Comparison of ENCODE assay signal across 8 mouse cellular contexts in the genomic region with DNA sequence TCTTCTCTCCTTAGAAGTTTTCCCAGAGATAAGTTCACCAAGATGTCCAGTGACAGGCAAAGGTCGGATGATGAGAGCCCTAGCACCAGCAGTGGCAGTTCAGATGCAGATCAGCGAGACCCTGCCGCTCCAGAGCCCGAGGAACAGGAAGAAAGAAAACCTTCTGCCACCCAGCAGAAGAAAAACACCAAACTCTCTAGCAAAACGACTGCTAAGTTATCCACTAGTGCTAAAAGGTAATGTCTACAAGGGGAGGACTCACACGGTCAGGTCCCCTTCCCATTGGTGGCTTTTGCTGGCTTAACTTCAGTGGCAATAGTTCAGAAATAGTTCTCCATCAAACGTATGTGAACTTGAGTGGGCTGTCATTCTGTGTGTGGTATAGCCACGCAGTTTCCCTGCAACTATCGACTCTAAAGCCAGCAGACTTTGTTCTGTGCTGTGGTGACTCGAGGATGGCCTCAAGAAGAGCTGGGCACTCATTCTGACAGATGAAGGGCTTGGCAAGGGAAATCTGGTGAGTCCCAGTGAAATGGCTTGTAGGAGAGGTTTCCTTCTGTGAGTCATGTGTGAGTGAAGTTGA. TPM values are rescaled to one million over a fixed set of nuclear protein-coding genes. Genes with fewer than 3 reads are reported as not detected.
A peak's percentile ranks its signal among the peaks of the same experiment; 100 is the strongest.
DNase-seq lines count a peak whose midpoint lies in the region; ATAC-seq and TF ChIP-seq lines count a peak whose summit lies in the region.

No protein-coding gene starts in this region.

- peak overlapping the region; percentile 97 for H3K9ac ChIP-seq in MEL (ENCODE audit: control insufficient read depth, low read depth, low read length, poor library complexity, severe bottlenecking)
- H3K9ac ChIP-seq in embryonic facial prominence, embryonic 13.5 days = peak overlapping the region; percentile 96
- peak overlapping the region; percentile 96 for H3K9ac ChIP-seq in hindbrain, embryonic 15.5 days
- peak overlapping the region; percentile 99 for H3K9ac ChIP-seq in midbrain, embryonic 11.5 days (ENCODE audit: low read length)

- no peak for DNase-seq in heart, embryonic 10.5 days (ENCODE audit: low spot score)
- no peak for DNase-seq in heart, adult 8-10 months (ENCODE audit: low spot score)
- peak; percentile 53 for DNase-seq in MEL (ENCODE audit: low read depth, low spot score)
- DNase-seq in midbrain, embryonic 11.5 days (ENCODE audit: low spot score, missing footprints) = peak; percentile 93
- DNase-seq in thymus, postnatal 10 days (ENCODE audit: low spot score in 2 of 2) = peak; percentile 21 to 22
- DNase-seq in frontal cortex, adult 2 months (ENCODE audit: extremely low spot score in 1 of 2, low spot score in 1 of 2) = no peak

- H3K27ac ChIP-seq in heart, embryonic 10.5 days = peak overlapping the region; percentile 100; the same call in 1 of the 2 replicates
- peak overlapping the region; percentile 26 for H3K27ac ChIP-seq in MEL (ENCODE audit: control insufficient read depth, low read depth, low read length)
- peak overlapping the region; percentile 0; the same call in 1 of the 2 replicates for H3K27ac ChIP-seq in embryonic facial prominence, embryonic 13.5 days
- H3K27ac ChIP-seq in hindbrain, embryonic 15.5 days (replicated peaks) = peak overlapping the region; percentile 98
- H3K27ac ChIP-seq in midbrain, embryonic 11.5 days (ENCODE audit: low read depth, low read length) = peak overlapping the region; percentile 10; the same call in 1 of the 2 replicates

- no peak for TF ChIP-seq RAD21 in MEL (IDR thresholded peaks at IDR 0.05; ENCODE audit: low read depth, low read length)

- no peak for TF ChIP-seq CTCF in MEL (IDR thresholded peaks at IDR 0.05 in 2 of 3, conservative IDR thresholded peaks at IDR 0.05 in 1 of 3; ENCODE audit: control insufficient read depth in 1 of 3, insufficient read depth in 1 of 3, low read depth in 2 of 3, low read length in 3 of 3, poor library complexity in 1 of 3, severe bottlenecking in 1 of 3)

- H3K79me2 ChIP-seq in MEL (ENCODE audit: control insufficient read depth, insufficient read depth, low read length, poor library complexity) = peaks cover 49% of the 10 kb centered on the region

- H3K27me3 ChIP-seq in heart, embryonic 10.5 days (ENCODE audit: insufficient read depth, poor library complexity, severe bottlenecking) = no peaks in the 10 kb centered on the region
- H3K27me3 ChIP-seq in MEL (ENCODE audit: control insufficient read depth in 1 of 2, insufficient read depth in 2 of 2, low read length in 2 of 2) = no peaks in the 10 kb centered on the region
- no peaks in the 10 kb centered on the region for H3K27me3 ChIP-seq in embryonic facial prominence, embryonic 13.5 days
- H3K27me3 ChIP-seq in hindbrain, embryonic 15.5 days = no peaks in the 10 kb centered on the region
- no peaks in the 10 kb centered on the region for H3K27me3 ChIP-seq in midbrain, embryonic 11.5 days (ENCODE audit: control insufficient read depth, insufficient read depth, low read length)

- H3K4me1 ChIP-seq in heart, embryonic 10.5 days = peaks cover 46% of the 10 kb centered on the region
- peaks cover 8 to 22% of the 10 kb centered on the region in 2 experiments for H3K4me1 ChIP-seq in MEL (ENCODE audit: control insufficient read depth in 1 of 2, insufficient read depth in 2 of 2, low read length in 2 of 2)
- peaks cover 33% of the 10 kb centered on the region for H3K4me1 ChIP-seq in embryonic facial prominence, embryonic 13.5 days
- peaks cover 43% of the 10 kb centered on the region for H3K4me1 ChIP-seq in hindbrain, embryonic 15.5 days (replicated peaks)
- H3K4me1 ChIP-seq in midbrain, embryonic 11.5 days (ENCODE audit: control insufficient read depth, insufficient read depth, low read length) = peaks cover 21% of the 10 kb centered on the region

- peak overlapping the region; percentile 67 for H3K4me2 ChIP-seq in embryonic facial prominence, embryonic 13.5 days
- peak overlapping the region; percentile 79 for H3K4me2 ChIP-seq in hindbrain, embryonic 15.5 days
- peak overlapping the region; percentile 63 for H3K4me2 ChIP-seq in midbrain, embryonic 11.5 days

- TF ChIP-seq EP300 in MEL (IDR thresholded peaks at IDR 0.05; ENCODE audit: low read depth in 1 of 2, low read length in 2 of 2) = no peak; a peak in 1 of 4 replicates

- H3K9me3 ChIP-seq in heart, embryonic 10.5 days = no peaks in the 10 kb centered on the region
- H3K9me3 ChIP-seq in MEL (replicated peaks; ENCODE audit: insufficient read depth, low read length) = no peaks in the 10 kb centered on the region
- H3K9me3 ChIP-seq in embryonic facial prominence, embryonic 13.5 days = no peaks in the 10 kb centered on the region
- H3K9me3 ChIP-seq in hindbrain, embryonic 15.5 days = no peaks in the 10 kb centered on the region
- H3K9me3 ChIP-seq in midbrain, embryonic 11.5 days (ENCODE audit: control insufficient read depth, low read length) = no peaks in the 10 kb centered on the region

- no peak for TF ChIP-seq POLR2A in MEL (IDR thresholded peaks at IDR 0.05; ENCODE audit: control insufficient read depth in 1 of 2, insufficient read depth in 1 of 2, low read depth in 1 of 2, low read length in 2 of 2, poor library complexity in 1 of 2)

- 0 out of 2 replicates have a peak, but pooled peaks cover 4% of the 10 kb centered on the region for H3K36me3 ChIP-seq in heart, embryonic 10.5 days
- H3K36me3 ChIP-seq in MEL (ENCODE audit: control insufficient read depth in 1 of 2, insufficient read depth in 2 of 2, low read length in 2 of 2) = peaks cover 0 to 40% of the 10 kb centered on the region in 2 experiments
- no peaks in the 10 kb centered on the region for H3K36me3 ChIP-seq in embryonic facial prominence, embryonic 13.5 days
- H3K36me3 ChIP-seq in hindbrain, embryonic 15.5 days = no peaks in the 10 kb centered on the region
- H3K36me3 ChIP-seq in midbrain, embryonic 11.5 days (ENCODE audit: control insufficient read depth, insufficient read depth, low read length) = no peaks in the 10 kb centered on the region

- WGBS in heart, embryonic 10.5 days = 16% methylated on average over 10 of the region's 10 CpGs
- WGBS in embryonic facial prominence, embryonic 13.5 days = 9% methylated on average over 10 of the region's 10 CpGs
- 4% methylated on average over 10 of the region's 10 CpGs for WGBS in hindbrain, embryonic 15.5 days
- 16% methylated on average over 10 of the region's 10 CpGs for WGBS in midbrain, embryonic 11.5 days

- peak overlapping the region; percentile 87 for H3K4me3 ChIP-seq in heart, embryonic 10.5 days
- H3K4me3 ChIP-seq in MEL (ENCODE audit: control insufficient read depth in 1 of 2, insufficient read depth in 1 of 2, low read depth in 2 of 2, low read length in 2 of 2) = peak overlapping the region; percentile 83 to 98
- peak overlapping the region; percentile 69 for H3K4me3 ChIP-seq in embryonic facial prominence, embryonic 13.5 days
- H3K4me3 ChIP-seq in hindbrain, embryonic 15.5 days = peak overlapping the region; percentile 66
- peak overlapping the region; percentile 69 for H3K4me3 ChIP-seq in midbrain, embryonic 11.5 days (ENCODE audit: low read depth, low read length)

- no peak for ATAC-seq in embryonic facial prominence, embryonic 13.5 days (ENCODE audit: insufficient number of reproducible peaks, insufficient read depth, low FRiP score, low TSS enrichment, low read depth)
- no peak for ATAC-seq in hindbrain, embryonic 15.5 days (ENCODE audit: low FRiP score, low read depth)
- no peak for ATAC-seq in midbrain, embryonic 11.5 days (ENCODE audit: low FRiP score)

TF ChIP-seq in MEL, 35 proteins besides CTCF, POLR2A, EP300 and RAD21:
- 0 out of 2 replicates have a peak, but pooled peaks have one; percentile 18 for TF ChIP-seq MAX (IDR thresholded peaks at IDR 0.05; ENCODE audit: low read length)
- TF ChIP-seq MXI1 (IDR thresholded peaks at IDR 0.05; ENCODE audit: low read depth, low read length) = no peak
- no peak for TF ChIP-seq TAL1 (IDR thresholded peaks at IDR 0.05; ENCODE audit: low read length)
- TF ChIP-seq MYC (IDR thresholded peaks at IDR 0.05; ENCODE audit: low read depth, low read length) = peak; percentile 16; the same call in 1 of the 2 replicates

RNA-seq across cellular contexts. Expression of gene Ube2e3, which starts 2.6 kb away (rescaled TPM):
- polyA plus RNA-seq in heart, embryonic 10.5 days (2016; fragmentation: Nextera tagmentation; extraction: Ambion mirVana) = 115 and 131 TPM in 2 replicates
- total RNA-seq in heart, adult 8-10 months (2022) = 10 to 100 TPM; 42.7 to 50.7 (median 45.5) TPM
- total RNA-seq in MEL (2012; rRNA removed) = 41.9 and 49.4 TPM in 2 replicates
- 100 to 1,000 TPM in 1 of 2 experiments, 10 to 100 TPM in 1; 99.4 to 160 TPM for polyA plus RNA-seq in MEL (2012; ENCODE audit: insufficient read depth in 1 of 2, insufficient read length in 2 of 2, low read depth in 1 of 2, low replicate concordance in 2 of 2, missing spikeins in 1 of 2)
- 180 and 197 TPM in 2 replicates for polyA plus RNA-seq in embryonic facial prominence, embryonic 13.5 days (2015; fragmentation: Nextera tagmentation; extraction: Ambion mirVana)
- 272 and 278 TPM in 2 replicates for polyA plus RNA-seq in hindbrain, embryonic 15.5 days (2015; fragmentation: Nextera tagmentation; extraction: Ambion mirVana)
- polyA plus RNA-seq in midbrain, embryonic 11.5 days (2014; fragmentation: Nextera tagmentation; extraction: Ambion mirVana) = 287 and 293 TPM in 2 replicates
- polyA plus RNA-seq in frontal cortex, adult 2 months (2012; rRNA removed) = 95.5 and 104 TPM in 2 replicates

Comparison
In these comparisons a context has a peak if more than half of its experiments do, and no peak if none do; other contexts are left out.
1. DNase-seq: peak in MEL (single experiment), midbrain, embryonic 11.5 days (single experiment) and thymus, postnatal 10 days (2 of 2); none in heart, embryonic 10.5 days (single experiment), heart, adult 8-10 months (single experiment) and frontal cortex, adult 2 months (0 of 2).
2. H3K27ac ChIP-seq: peak in every context shown above with its lines; median percentile 100 in heart, embryonic 10.5 days; 98 in hindbrain, embryonic 15.5 days; 26 in MEL; 10 in midbrain, embryonic 11.5 days; 0 in embryonic facial prominence, embryonic 13.5 days.
3. Peak in every context shown above with its lines, with median percentiles within 50 percentile points of each other: H3K4me3 ChIP-seq, H3K9ac ChIP-seq and H3K4me2 ChIP-seq.